Mouse (Mus musculus) intestine, embryonic 14.5 days (tissue): ENCODE results near the gene Shc1. TPM values are rescaled to one million over a fixed set of nuclear protein-coding genes. Genes with fewer than 3 reads are reported as not detected.
"Not testable (repeated sequence)": the region's sequence is repeated elsewhere in the genome, so short reads cannot be mapped to it uniquely, and the experiment has no call there.

Experiments used
- ATAC-seq: fragments of 200-750 bp; cut with Nextera tagmentation; replicated peaks from 2 replicates; pipeline ENCODE4 v1.8.0; 2017; ENCODE audit warnings: low read depth, moderate number of reproducible peaks, moderate TSS enrichment, moderate library complexity; ENCODE audit not compliant: low FRiP score, low TSS enrichment
- DNase-seq: peaks from one replicate; pipeline ENCODE4 v3.0.0-alpha.2; 2018; ENCODE audit warnings: low spot score
- H3K27ac ChIP-seq: fragments of 300-500 bp; sonication (generic); 2 replicates; pipeline ENCODE4 v1.5.1; 2014; ENCODE audit warnings: low read depth, mild to moderate bottlenecking, control low read depth
- H3K27me3 ChIP-seq: fragments of 300-500 bp; sonication (generic); replicated peaks from 2 replicates; pipeline ENCODE4 v1.6.1; 2014; ENCODE audit warnings: low read length, control low read depth; ENCODE audit not compliant: control insufficient read depth, insufficient read depth
- H3K36me3 ChIP-seq: fragments of 300-500 bp; sonication (generic); 2 replicates; pipeline ENCODE4 v1.6.1; 2014; ENCODE audit warnings: low read length, control low read depth; ENCODE audit not compliant: control insufficient read depth, insufficient read depth
- H3K4me1 ChIP-seq: fragments of 300-500 bp; sonication (generic); replicated peaks from 2 replicates; pipeline ENCODE4 v1.6.1; 2014; ENCODE audit warnings: low read length, control low read depth, mixed read lengths; ENCODE audit not compliant: control insufficient read depth, insufficient read depth
- H3K4me2 ChIP-seq: fragments of 300-500 bp; sonication (generic); 2 replicates; pipeline ENCODE4 v1.6.1; 2014; ENCODE audit warnings: low read length
- H3K4me3 ChIP-seq: fragments of 300-500 bp; sonication (generic); 2 replicates; pipeline ENCODE4 v1.5.1; 2014; ENCODE audit warnings: low read depth, low read length, control low read depth, mixed read lengths
- H3K9ac ChIP-seq: fragments of 300-500 bp; sonication (generic); 2 replicates; pipeline ENCODE4 v1.6.1; 2014; ENCODE audit warnings: mild to moderate bottlenecking, low read length
- H3K9me3 ChIP-seq: fragments of 300-500 bp; sonication (generic); 2 replicates; pipeline ENCODE4 v1.6.1; 2016; ENCODE audit warnings: low read length, control low read depth; ENCODE audit not compliant: control insufficient read depth
- whole genome bisulfite sequencing: fragments of 180-500 bp; shearing (Covaris S2); extraction: QIAGEN DNeasy Blood & Tissue Kit; methylation state at CpG from one replicate; pipeline ENCODE4 v1.1.7; 2014; 5-methylcytosine and 5-hydroxymethylcytosine counted together
- polyA plus RNA-seq: library from polyadenylated mRNA; unstranded; fragments of >200 nt; fragmentation: Nextera tagmentation; extraction: Ambion mirVana; gene quantifications from 2 replicates; pipeline ENCODE4 v1.2.1, GENCODE M21; 2014

Shc1 gene
- polyA plus RNA-seq, 1 experiment from 2014 or later = 65.1 TPM

GRCm38 (mm10) chr3:89425876-89426275 is 7.6 kb downstream of the Shc1 start:
- H3K27me3 ChIP-seq = no peaks in the 10 kb centered on the region
- no peaks in the 10 kb centered on the region for H3K9me3 ChIP-seq
- no peak overlapping the region for H3K4me3 ChIP-seq
- ATAC-seq = no peak
- no peak for DNase-seq
- peaks cover 32% of the 10 kb centered on the region for H3K4me1 ChIP-seq
- WGBS = 90% methylated on average over 4 of the region's 4 CpGs
- no peak overlapping the region for H3K27ac ChIP-seq
- H3K4me2 ChIP-seq = no peak overlapping the region
- H3K9ac ChIP-seq = no peak overlapping the region
- H3K36me3 ChIP-seq = peaks cover 45% of the 10 kb centered on the region

GRCm38 (mm10) chr3:89429021-89429420 is 10.8 kb downstream of the Shc1 start:
- not testable (repeated sequence) for H3K27me3 ChIP-seq, ATAC-seq, H3K9me3 ChIP-seq, DNase-seq, H3K27ac ChIP-seq, H3K4me2 ChIP-seq, H3K4me3 ChIP-seq, H3K9ac ChIP-seq
- H3K36me3 ChIP-seq = peaks cover 60% of the 10 kb centered on the region
- WGBS = 93% methylated on average over 7 of the region's 7 CpGs
- H3K4me1 ChIP-seq = peaks cover 19% of the 10 kb centered on the region

GRCm38 (mm10) chr3:89430171-89431159 is 12.2 kb downstream of the Shc1 start, which contains the start of gene Pygo2:
Pygo2 (plus strand) TSS chr3:89430214.
- Histone ChIP-seq H3K4me2 (peak within 1 kb of the TSS; percentile 71), H3K4me3 (peak within 1 kb of the TSS; percentile 98), H3K27ac (peak within 1 kb of the TSS; percentile 86), H3K9me3 (no peaks in the 10 kb centered on the region), H3K4me1 (peaks cover 10% of the 10 kb centered on the region), H3K27me3 (no peaks in the 10 kb centered on the region), H3K9ac (peak within 1 kb of the TSS; percentile 90), H3K36me3 (peaks cover 64% of the 10 kb centered on the region)
- ATAC-seq = peak; percentile 97
- 2% methylated on average over 62 of the region's 68 CpGs for WGBS
- peak; percentile 94 for DNase-seq

GRCm38 (mm10) chr3:89432606-89433005 is 14.4 kb downstream of the Shc1 start:
- Histone ChIP-seq H3K9ac (no peak overlapping the region), H3K9me3 (no peaks in the 10 kb centered on the region), H3K27ac (no peak overlapping the region), H3K4me1 (peaks cover 20% of the 10 kb centered on the region), H3K4me2 (no peak overlapping the region), H3K4me3 (no peak overlapping the region), H3K36me3 (peaks cover 44% of the 10 kb centered on the region), H3K27me3 (no peaks in the 10 kb centered on the region)
- no peak for DNase-seq
- 96% methylated on average over 7 of the region's 8 CpGs for WGBS
- no peak for ATAC-seq

- DNase-seq (no peak), ATAC-seq (no peak)
- H3K4me3 ChIP-seq = no peak overlapping the region
- H3K9ac ChIP-seq = no peak overlapping the region
- H3K4me1 ChIP-seq = peaks cover 20% of the 10 kb centered on the region
- H3K4me2 ChIP-seq = no peak overlapping the region
- H3K9me3 ChIP-seq = no peaks in the 10 kb centered on the region
- peaks cover 34% of the 10 kb centered on the region for H3K36me3 ChIP-seq
- no peaks in the 10 kb centered on the region for H3K27me3 ChIP-seq
- no peak overlapping the region for H3K27ac ChIP-seq
- WGBS = 75% methylated on average over 11 of the region's 11 CpGs
These were observed 16.3 kb downstream of the Shc1 start for GRCm38 (mm10) chr3:89434532-89434931.

- ATAC-seq (no peak), DNase-seq (no peak)
- Histone ChIP-seq H3K4me2 (no peak overlapping the region), H3K27me3 (no peaks in the 10 kb centered on the region), H3K4me3 (no peak overlapping the region), H3K9me3 (no peaks in the 10 kb centered on the region), H3K36me3 (peaks cover 34% of the 10 kb centered on the region), H3K9ac (no peak overlapping the region), H3K27ac (no peak overlapping the region), H3K4me1 (peaks cover 20% of the 10 kb centered on the region)
- WGBS = 81% methylated on average over 7 of the region's 7 CpGs
These were observed 16.8 kb downstream of the Shc1 start for GRCm38 (mm10) chr3:89435041-89435440.

- H3K9me3 ChIP-seq = no peaks in the 10 kb centered on the region
- peak within 1 kb of the TSS; percentile 58 for H3K27ac ChIP-seq
- H3K4me3 ChIP-seq = peak within 1 kb of the TSS; percentile 50
- peaks cover 36% of the 10 kb centered on the region for H3K36me3 ChIP-seq
- whole genome bisulfite sequencing = 5% methylated on average over 16 of the region's 16 CpGs
- peak within 1 kb of the TSS; percentile 56 for H3K9ac ChIP-seq
- peak within 1 kb of the TSS; percentile 58 for H3K4me2 ChIP-seq
- peak; percentile 78 for DNase-seq
- ATAC-seq = peak; percentile 84
- H3K27me3 ChIP-seq = no peaks in the 10 kb centered on the region
- peaks cover 14% of the 10 kb centered on the region for H3K4me1 ChIP-seq
These were observed 18.2 kb downstream of the Shc1 start, which contains the start of gene Pbxip1 for GRCm38 (mm10) chr3:89436176-89437113. Pbxip1 (plus strand) TSS chr3:89436706.

- H3K4me3 ChIP-seq = peak overlapping the region; percentile 50
- no peaks in the 10 kb centered on the region for H3K27me3 ChIP-seq
- peak overlapping the region; percentile 58 for H3K27ac ChIP-seq
- ATAC-seq (no peak), DNase-seq (no peak)
- H3K4me1 ChIP-seq = peaks cover 10% of the 10 kb centered on the region
- H3K9me3 ChIP-seq = no peaks in the 10 kb centered on the region
- WGBS = 36% methylated on average over 5 of the region's 5 CpGs
- peaks cover 34% of the 10 kb centered on the region for H3K36me3 ChIP-seq
- H3K4me2 ChIP-seq = peak overlapping the region; percentile 58
- H3K9ac ChIP-seq = peak overlapping the region; percentile 56
These were observed 19.0 kb downstream of the Shc1 start for GRCm38 (mm10) chr3:89437269-89437668.
